Mouse (Mus musculus) neural tube, embryonic 14.5 days (tissue): ENCODE measurements around the gene Gm20388. TPM values are rescaled to one million over a fixed set of nuclear protein-coding genes. Genes with fewer than 3 reads are reported as not detected.

Experiments
- ATAC-seq: fragments of 200-750 bp; cut with Nextera tagmentation; 2 replicates; pipeline ENCODE4 v1.8.0; 2017; ENCODE audit warnings: low read depth, mild to moderate bottlenecking, moderate TSS enrichment, moderate library complexity
- H3K27ac ChIP-seq: fragments of 300-500 bp; sonication (generic); 2 replicates; pipeline ENCODE4 v1.5.1; 2014; ENCODE audit warnings: low read depth, mild to moderate bottlenecking, control low read depth, low read length, moderate library complexity, mixed read lengths
- H3K27me3 ChIP-seq: fragments of 300-500 bp; sonication (generic); 2 replicates; pipeline ENCODE4 v1.6.1; 2014; ENCODE audit warnings: low read length; ENCODE audit not compliant: control insufficient read depth, insufficient read depth
- H3K36me3 ChIP-seq: fragments of 300-500 bp; sonication (generic); 2 replicates; pipeline ENCODE4 v1.6.1; 2014; ENCODE audit warnings: low read length, mixed read lengths; ENCODE audit not compliant: control insufficient read depth, insufficient read depth
- H3K4me1 ChIP-seq: fragments of 300-500 bp; sonication (generic); 2 replicates; pipeline ENCODE4 v1.6.1; 2014; ENCODE audit warnings: low read length; ENCODE audit not compliant: control insufficient read depth, insufficient read depth
- H3K4me2 ChIP-seq: fragments of 300-500 bp; sonication (generic); 2 replicates; pipeline ENCODE4 v1.6.1; 2014; ENCODE audit warnings: mild to moderate bottlenecking, low read depth, low read length, control low read depth
- H3K4me3 ChIP-seq: fragments of 300-500 bp; sonication (generic); 2 replicates; pipeline ENCODE4 v1.5.1; 2014; ENCODE audit warnings: low read depth, low read length, control low read depth, mixed read lengths
- H3K9ac ChIP-seq: fragments of 300-500 bp; sonication (generic); replicated peaks from 2 replicates; pipeline ENCODE4 v1.6.1; 2014; ENCODE audit warnings: low read depth, mild to moderate bottlenecking, control low read depth, low read length, mixed read lengths
- H3K9me3 ChIP-seq: fragments of 300-500 bp; sonication (generic); 2 replicates; pipeline ENCODE4 v1.6.1; 2016; ENCODE audit warnings: low read length; ENCODE audit not compliant: control insufficient read depth
- WGBS: fragments of 180-500 bp; shearing (Covaris S2); extraction: QIAGEN DNeasy Blood & Tissue Kit; methylation state at CpG from one replicate; pipeline ENCODE4 v1.1.7; 2014; 5-methylcytosine and 5-hydroxymethylcytosine counted together
- polyA plus RNA-seq: library from polyadenylated mRNA; unstranded; fragments of >200 nt; fragmentation: Nextera tagmentation; extraction: Ambion mirVana; gene quantifications from 2 replicates; pipeline ENCODE4 v1.2.1, GENCODE M21; 2014

Gene Gm20388
- polyA plus RNA-seq, 1 experiment from 2014 or later, result 10.3 TPM

- WGBS, result 36% methylated on average over 16 of the region's 16 CpGs
- no peak overlapping the region for H3K4me3 ChIP-seq
- no peak overlapping the region for H3K27ac ChIP-seq
- no peaks in the 10 kb centered on the region for H3K9me3 ChIP-seq
- no peaks in the 10 kb centered on the region for H3K36me3 ChIP-seq
- H3K4me1 ChIP-seq, result peaks cover 3% of the 10 kb centered on the region; the same call in 1 of the 2 replicates
- no peaks in the 10 kb centered on the region for H3K27me3 ChIP-seq
- 0 out of 2 replicates have a peak, but pooled peaks have one; percentile 24 for ATAC-seq
- no peak overlapping the region for H3K9ac ChIP-seq
- H3K4me2 ChIP-seq, result no peak overlapping the region
These were observed 2279.9 kb downstream of the Gm20388 start for GRCm38 (mm10) chr8:122190349-122191053.

- H3K9me3 ChIP-seq, result no peaks in the 10 kb centered on the region
- no peak for ATAC-seq
- H3K4me3 ChIP-seq, result no peak overlapping the region
- H3K36me3 ChIP-seq, result no peaks in the 10 kb centered on the region
- no peaks in the 10 kb centered on the region for H3K27me3 ChIP-seq
- 72% methylated on average over 8 of the region's 8 CpGs for WGBS
- no peak overlapping the region for H3K9ac ChIP-seq
- no peak overlapping the region for H3K27ac ChIP-seq
- H3K4me1 ChIP-seq, result peaks cover 3% of the 10 kb centered on the region; the same call in 1 of the 2 replicates
- no peak overlapping the region for H3K4me2 ChIP-seq
These were observed 2280.4 kb downstream of the Gm20388 start for GRCm38 (mm10) chr8:122191054-122191376.

DNA sequence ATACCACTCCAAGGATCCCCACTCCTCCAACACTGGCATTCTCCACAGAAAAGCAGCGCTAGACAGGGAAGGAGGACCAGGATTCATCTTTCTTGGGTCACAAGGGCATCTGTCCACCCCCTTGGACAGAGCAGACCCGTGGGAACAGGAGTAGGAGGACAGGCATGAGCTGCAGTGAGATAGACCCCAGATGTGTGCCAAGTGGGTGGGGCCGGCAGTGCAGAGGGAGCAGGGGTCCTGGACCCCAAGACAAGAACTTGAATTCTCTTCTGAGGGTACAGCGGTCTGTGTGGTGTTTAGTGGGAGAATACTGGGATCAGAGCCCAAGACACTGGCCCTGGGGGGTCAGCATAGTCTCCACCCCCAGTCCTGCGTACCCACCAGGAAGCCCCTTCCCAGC lies 2282.1 kb downstream of the Gm20388 start:
- Histone ChIP-seq H3K4me2 (no peak overlapping the region), H3K27ac (no peak overlapping the region), H3K36me3 (no peaks in the 10 kb centered on the region), H3K4me3 (no peak overlapping the region), H3K27me3 (no peaks in the 10 kb centered on the region), H3K4me1 (peaks cover 3% of the 10 kb centered on the region; the same call in 1 of the 2 replicates), H3K9ac (no peak overlapping the region), H3K9me3 (no peaks in the 10 kb centered on the region)
- no peak for ATAC-seq
- WGBS, result 84% methylated on average over 5 of the region's 5 CpGs

- Histone ChIP-seq H3K4me3 (no peak overlapping the region), H3K4me2 (no peak overlapping the region), H3K27me3 (no peaks in the 10 kb centered on the region), H3K4me1 (peaks cover 3% of the 10 kb centered on the region; the same call in 1 of the 2 replicates), H3K9me3 (no peaks in the 10 kb centered on the region), H3K27ac (no peak overlapping the region), H3K9ac (no peak overlapping the region), H3K36me3 (no peaks in the 10 kb centered on the region)
- ATAC-seq, result no peak
- WGBS, result 79% methylated on average over 11 of the region's 11 CpGs
These were observed 2282.9 kb downstream of the Gm20388 start for GRCm38 (mm10) chr8:122193521-122193920.

DNA sequence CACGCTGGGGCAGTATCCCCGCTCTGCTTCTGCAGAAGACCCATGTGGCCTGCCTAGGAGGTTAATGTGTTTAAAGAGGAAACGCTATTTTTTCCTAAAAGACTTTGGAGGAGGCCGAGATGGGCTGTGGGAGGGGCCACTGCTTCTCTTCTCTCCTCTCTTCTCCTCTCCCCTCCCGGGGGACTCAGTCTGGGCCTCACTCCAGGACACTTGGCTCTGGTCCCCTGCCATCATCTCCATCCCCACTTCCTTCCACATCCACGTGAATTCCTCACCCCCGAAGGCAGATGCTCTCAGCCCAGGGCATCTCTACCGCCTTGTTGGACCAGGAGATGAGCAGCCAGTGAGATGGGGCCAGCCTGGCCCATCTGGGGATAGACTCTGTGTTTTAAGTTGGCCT lies 2283.8 kb downstream of the Gm20388 start:
- Histone ChIP-seq H3K4me1 (peaks cover 3% of the 10 kb centered on the region; the same call in 1 of the 2 replicates), H3K9me3 (no peaks in the 10 kb centered on the region), H3K9ac (no peak overlapping the region), H3K4me2 (no peak overlapping the region), H3K36me3 (no peaks in the 10 kb centered on the region), H3K4me3 (no peak overlapping the region), H3K27ac (no peak overlapping the region), H3K27me3 (no peaks in the 10 kb centered on the region)
- WGBS, result 62% methylated on average over 8 of the region's 8 CpGs
- no peak for ATAC-seq

- ATAC-seq, result no peak
- Histone ChIP-seq H3K27ac (no peak overlapping the region), H3K9ac (no peak overlapping the region), H3K9me3 (no peaks in the 10 kb centered on the region), H3K4me1 (no peaks in the 10 kb centered on the region), H3K27me3 (no peaks in the 10 kb centered on the region), H3K4me2 (no peak overlapping the region), H3K4me3 (no peak overlapping the region), H3K36me3 (no peaks in the 10 kb centered on the region)
- WGBS, result 76% methylated on average over 5 of the region's 5 CpGs
These were observed 2286.7 kb downstream of the Gm20388 start for GRCm38 (mm10) chr8:122197342-122197741.

DNA sequence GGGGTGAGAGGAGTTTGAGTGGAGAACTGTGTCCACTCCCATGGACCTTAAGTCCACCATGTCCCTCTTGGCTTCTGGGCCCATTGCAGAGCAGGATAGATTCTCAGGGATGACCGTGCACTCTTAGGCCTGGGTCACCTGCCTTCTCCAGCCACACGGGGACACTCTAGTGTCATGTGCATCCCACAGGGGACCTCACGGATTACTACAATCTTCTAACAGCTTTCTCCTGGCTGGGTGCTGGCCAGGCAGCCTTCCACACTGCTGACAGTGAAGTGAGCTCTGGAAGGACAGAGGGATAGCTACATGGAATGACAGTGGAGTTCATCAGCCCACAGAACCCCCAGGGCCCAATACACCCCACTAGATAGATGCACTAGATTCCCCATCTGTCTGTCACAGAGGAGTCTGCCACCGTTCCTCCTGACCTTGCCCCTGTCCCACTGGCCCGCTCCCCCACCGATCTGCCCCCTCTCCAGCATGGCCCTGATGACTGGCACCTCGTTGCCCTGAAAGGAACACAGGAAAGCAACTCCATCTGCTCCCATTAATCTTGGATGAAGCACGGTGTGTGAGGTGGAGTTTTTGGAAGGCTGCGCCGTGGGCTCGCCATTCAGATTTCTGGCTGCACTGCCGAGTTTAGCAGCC lies 2287.9 kb downstream of the Gm20388 start:
- H3K9ac ChIP-seq, result no peak overlapping the region
- WGBS, result 75% methylated on average over 12 of the region's 12 CpGs
- no peak overlapping the region for H3K4me3 ChIP-seq
- H3K27ac ChIP-seq, result no peak overlapping the region
- no peak for ATAC-seq
- no peak overlapping the region for H3K4me2 ChIP-seq
- H3K27me3 ChIP-seq, result no peaks in the 10 kb centered on the region
- no peaks in the 10 kb centered on the region for H3K4me1 ChIP-seq
- H3K9me3 ChIP-seq, result no peaks in the 10 kb centered on the region
- H3K36me3 ChIP-seq, result no peaks in the 10 kb centered on the region

DNA sequence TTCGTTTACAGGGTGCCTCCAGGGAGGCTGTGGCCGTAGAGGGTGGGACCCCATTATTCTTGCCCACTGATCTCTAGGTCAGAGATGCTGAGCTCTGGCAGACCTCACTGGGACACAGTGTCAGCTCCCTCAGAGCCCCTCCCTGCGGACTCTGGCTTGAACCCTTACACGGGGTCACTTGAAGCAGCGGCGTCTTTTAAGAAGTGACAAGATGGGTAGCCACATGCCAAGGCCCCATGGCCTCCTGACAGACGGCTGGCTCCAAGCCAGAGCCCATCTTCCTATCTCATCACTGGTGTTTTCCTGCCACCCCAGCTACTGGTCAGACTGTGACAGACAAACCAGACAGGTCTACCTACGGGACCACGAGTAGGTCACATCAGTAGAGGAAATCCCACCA lies 2288.6 kb downstream of the Gm20388 start:
- Histone ChIP-seq H3K9ac (no peak overlapping the region), H3K4me2 (no peak overlapping the region), H3K36me3 (no peaks in the 10 kb centered on the region), H3K9me3 (no peaks in the 10 kb centered on the region), H3K27ac (no peak overlapping the region), H3K4me1 (no peaks in the 10 kb centered on the region), H3K27me3 (no peaks in the 10 kb centered on the region), H3K4me3 (no peak overlapping the region)
- no peak for ATAC-seq
- 93% methylated on average over 9 of the region's 9 CpGs for WGBS

- Histone ChIP-seq H3K9ac (no peak overlapping the region), H3K36me3 (no peaks in the 10 kb centered on the region), H3K4me3 (no peak overlapping the region), H3K4me1 (no peaks in the 10 kb centered on the region), H3K27me3 (no peaks in the 10 kb centered on the region), H3K9me3 (no peaks in the 10 kb centered on the region), H3K27ac (no peak overlapping the region), H3K4me2 (no peak overlapping the region)
- no peak for ATAC-seq
- 89% methylated on average over 4 of the region's 4 CpGs for WGBS
These were observed 2289.2 kb downstream of the Gm20388 start for GRCm38 (mm10) chr8:122199841-122200240.
